Mouse (Mus musculus) cortical plate, adult 2 months (tissue): ENCODE measurements around the gene Flnb. TPM values are rescaled to one million over a fixed set of nuclear protein-coding genes. Genes with fewer than 3 reads are reported as not detected.

Experiments used
- H3K27ac ChIP-seq: fragments of 200-500 bp; 2 replicates; pipeline ENCODE4 v1.5.1; 2012; ENCODE audit warnings: low read length, control low read depth, inconsistent platforms; ENCODE audit not compliant: insufficient read depth
- H3K4me1 ChIP-seq: fragments of 200-500 bp; 2 replicates; pipeline ENCODE4 v1.6.1; 2011; ENCODE audit warnings: low read length; ENCODE audit not compliant: control insufficient read depth, insufficient read depth
- H3K4me3 ChIP-seq: fragments of 200-500 bp; 2 replicates; pipeline ENCODE4 v1.5.1; 2011; ENCODE audit warnings: mild to moderate bottlenecking, low read length, control low read depth; ENCODE audit not compliant: insufficient read depth
- CTCF ChIP-seq: fragments of 200-500 bp; IDR thresholded peaks from 2 replicates; pipeline ENCODE4 v1.5.1; 2011; ENCODE audit warnings: mild to moderate bottlenecking, control low read depth, low read length; ENCODE audit not compliant: insufficient read depth; ENCODE audit errors: extremely low read depth
- POLR2A ChIP-seq: fragments of 200-500 bp; IDR thresholded peaks from 2 replicates; pipeline ENCODE4 v1.6.1; 2011; ENCODE audit warnings: mild to moderate bottlenecking, low read length, control low read depth; ENCODE audit not compliant: insufficient read depth; ENCODE audit errors: extremely low read depth
- polyA plus RNA-seq: library from polyadenylated mRNA; depleted of rRNA; stranded (reverse); fragments of >200 nt; gene quantifications from 2 replicates; pipeline ENCODE4 v1.2.3, GENCODE M21; 2012

The Flnb gene
- polyA plus RNA-seq, 1 experiment = 35.4 TPM

- Histone ChIP-seq H3K27ac (no peak overlapping the region), H3K4me1 (no peaks in the 10 kb centered on the region), H3K4me3 (no peak overlapping the region)
- TF ChIP-seq POLR2A (no peak), CTCF (no peak)
Measured at GRCm38 (mm10) chr14:7934166-7934565, 116.4 kb downstream of the Flnb start.

- no peak overlapping the region for H3K4me3 ChIP-seq
- no peaks in the 10 kb centered on the region for H3K4me1 ChIP-seq
- TF ChIP-seq CTCF (peak; percentile 59), POLR2A (no peak)
- H3K27ac ChIP-seq = no peak overlapping the region
Measured at GRCm38 (mm10) chr14:7937052-7937630, 119.4 kb downstream of the Flnb start.

GRCm38 (mm10) chr14:7938809-7939784 is 121.3 kb downstream of the Flnb start:
- Histone ChIP-seq H3K27ac (no peak overlapping the region), H3K4me3 (no peak overlapping the region), H3K4me1 (0 out of 2 replicates have a peak, but pooled peaks cover 1% of the 10 kb centered on the region)
- no peak for TF ChIP-seq CTCF
- no peak for TF ChIP-seq POLR2A

- Histone ChIP-seq H3K27ac (no peak overlapping the region), H3K4me1 (0 out of 2 replicates have a peak, but pooled peaks cover 1% of the 10 kb centered on the region), H3K4me3 (no peak overlapping the region)
- TF ChIP-seq POLR2A (no peak), CTCF (no peak)
Measured at GRCm38 (mm10) chr14:7941413-7941812, 123.7 kb downstream of the Flnb start.

GRCm38 (mm10) chr14:7943101-7943800 is 125.5 kb downstream of the Flnb start:
- TF ChIP-seq CTCF (no peak), POLR2A (no peak)
- Histone ChIP-seq H3K4me1 (0 out of 2 replicates have a peak, but pooled peaks cover 1% of the 10 kb centered on the region), H3K4me3 (no peak overlapping the region), H3K27ac (no peak overlapping the region)

GRCm38 (mm10) chr14:7943801-7944135 is 126.0 kb downstream of the Flnb start:
- Histone ChIP-seq H3K4me3 (no peak overlapping the region), H3K4me1 (0 out of 2 replicates have a peak, but pooled peaks cover 1% of the 10 kb centered on the region), H3K27ac (0 out of 2 replicates have a peak overlapping the region, but pooled peaks have one; percentile 71)
- TF ChIP-seq CTCF (no peak), POLR2A (no peak)

- 0 out of 2 replicates have a peak, but pooled peaks cover 1% of the 10 kb centered on the region for H3K4me1 ChIP-seq
- TF ChIP-seq CTCF (0 out of 2 replicates have a peak, but pooled peaks have one; percentile 20), POLR2A (no peak)
- no peak overlapping the region for H3K4me3 ChIP-seq
- peak overlapping the region; percentile 71; the same call in 1 of the 2 replicates for H3K27ac ChIP-seq
Measured at GRCm38 (mm10) chr14:7944349-7945039, 126.7 kb downstream of the Flnb start.

- Histone ChIP-seq H3K27ac (no peak overlapping the region), H3K4me1 (0 out of 2 replicates have a peak, but pooled peaks cover 1% of the 10 kb centered on the region), H3K4me3 (no peak overlapping the region)
- TF ChIP-seq CTCF = no peak
- no peak for TF ChIP-seq POLR2A
Measured at GRCm38 (mm10) chr14:7945261-7945660, 127.5 kb downstream of the Flnb start.

- Histone ChIP-seq H3K27ac (no peak overlapping the region), H3K4me3 (no peak overlapping the region), H3K4me1 (no peaks in the 10 kb centered on the region)
- no peak for TF ChIP-seq POLR2A
- no peak for TF ChIP-seq CTCF
Measured at GRCm38 (mm10) chr14:7951234-7951633, 133.5 kb downstream of the Flnb start.
